Mouse (Mus musculus) adipocyte (in vitro differentiated cells): ENCODE measurements around the gene Nav3.
A peak's percentile ranks its signal among the peaks of the same experiment; 100 is the strongest.

Experiments
- DNase-seq: peaks from one replicate; pipeline ENCODE4 v3.0.0-alpha.2; 2016; ENCODE audit warnings: low spot score

The Nav3 gene

DNA sequence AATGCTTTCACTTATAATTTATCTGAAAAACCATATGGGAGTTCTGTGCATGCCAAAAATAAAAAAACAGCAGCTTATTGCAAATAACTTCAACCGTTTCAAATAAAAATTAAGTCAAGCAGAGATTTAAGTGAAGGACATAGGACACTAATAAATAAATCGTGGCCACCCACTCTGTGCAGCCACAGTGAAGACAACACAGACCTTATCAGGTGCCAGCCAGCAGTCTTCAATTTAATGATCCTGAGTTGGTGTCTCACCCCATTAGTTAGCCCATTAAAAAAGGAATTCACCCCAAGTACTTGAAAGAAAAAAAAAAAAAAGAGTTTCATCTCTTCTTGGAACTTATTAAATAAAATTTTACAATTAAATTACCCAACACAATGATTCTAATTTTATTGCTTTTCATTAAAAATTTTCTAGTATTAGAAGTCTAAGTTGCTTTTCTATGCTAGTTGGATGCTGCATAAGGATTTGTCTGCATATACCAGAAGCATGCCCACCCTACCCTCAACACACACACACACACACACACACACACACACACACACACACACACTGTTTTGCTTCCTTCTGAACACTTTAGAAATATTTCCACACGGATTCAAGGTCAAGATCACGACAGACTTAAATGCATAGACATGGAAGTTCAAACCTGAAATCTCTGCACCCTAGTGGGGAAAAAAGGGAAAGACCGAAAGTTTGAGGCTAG is 649.1 kb downstream of the Nav3 start:
- DNase-seq: no peak

- no peak for DNase-seq
Observed at GRCm38 (mm10) chr10:109803441-109803840, 652.6 kb downstream of the Nav3 start.

DNA sequence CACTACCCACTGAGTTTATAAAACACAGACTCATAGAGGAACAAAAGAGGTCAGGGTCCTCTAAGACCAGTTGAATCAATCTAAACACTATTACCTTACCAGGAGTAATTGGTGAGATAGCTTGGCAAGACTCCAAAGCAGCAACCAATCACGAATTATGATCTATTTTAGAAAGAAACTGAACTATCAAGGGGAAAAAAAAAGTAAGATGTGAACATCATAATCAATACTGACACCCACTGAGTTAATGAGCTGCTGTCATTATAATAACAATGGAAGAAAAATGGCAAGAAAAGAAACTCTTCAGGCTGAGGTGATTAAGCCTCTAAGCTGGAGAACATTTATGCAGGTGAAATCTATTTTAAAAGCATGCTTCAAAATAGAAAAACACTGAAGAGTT is 653.8 kb downstream of the Nav3 start:
- no peak for DNase-seq

- DNase-seq: no peak
Observed at GRCm38 (mm10) chr10:109799246-109799645, 656.8 kb downstream of the Nav3 start.

DNA sequence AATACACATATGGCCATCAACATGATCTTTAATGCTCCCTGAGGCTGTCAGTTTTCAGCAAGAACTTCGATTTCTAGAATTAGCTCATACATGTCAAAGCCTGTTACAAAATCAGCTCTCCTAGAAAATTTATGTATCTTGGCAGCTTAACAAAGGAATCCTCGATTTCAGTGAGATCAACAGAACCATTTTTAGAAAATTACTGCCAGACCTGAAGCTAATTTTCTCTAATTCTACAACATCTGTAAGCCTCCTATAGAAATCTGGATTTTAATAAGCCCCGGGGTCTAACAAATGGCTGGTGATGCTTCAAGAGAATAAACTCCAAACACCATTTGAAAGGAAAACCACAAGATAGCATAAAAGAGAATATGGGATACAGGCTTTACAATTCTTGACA is 659.0 kb downstream of the Nav3 start:
- peak; percentile 25 for DNase-seq

- DNase-seq: no peak
Observed at GRCm38 (mm10) chr10:109793491-109793890, 662.5 kb downstream of the Nav3 start.

GRCm38 (mm10) chr10:109788728-109789127 is 667.3 kb downstream of the Nav3 start:
- no peak for DNase-seq

- no peak for DNase-seq
Observed at GRCm38 (mm10) chr10:109779109-109779508, 676.9 kb downstream of the Nav3 start.

GRCm38 (mm10) chr10:109769092-109769491 is 686.9 kb downstream of the Nav3 start:
- DNase-seq: no peak

GRCm38 (mm10) chr10:109765650-109766049 is 690.4 kb downstream of the Nav3 start:
- DNase-seq: peak; percentile 82

DNA sequence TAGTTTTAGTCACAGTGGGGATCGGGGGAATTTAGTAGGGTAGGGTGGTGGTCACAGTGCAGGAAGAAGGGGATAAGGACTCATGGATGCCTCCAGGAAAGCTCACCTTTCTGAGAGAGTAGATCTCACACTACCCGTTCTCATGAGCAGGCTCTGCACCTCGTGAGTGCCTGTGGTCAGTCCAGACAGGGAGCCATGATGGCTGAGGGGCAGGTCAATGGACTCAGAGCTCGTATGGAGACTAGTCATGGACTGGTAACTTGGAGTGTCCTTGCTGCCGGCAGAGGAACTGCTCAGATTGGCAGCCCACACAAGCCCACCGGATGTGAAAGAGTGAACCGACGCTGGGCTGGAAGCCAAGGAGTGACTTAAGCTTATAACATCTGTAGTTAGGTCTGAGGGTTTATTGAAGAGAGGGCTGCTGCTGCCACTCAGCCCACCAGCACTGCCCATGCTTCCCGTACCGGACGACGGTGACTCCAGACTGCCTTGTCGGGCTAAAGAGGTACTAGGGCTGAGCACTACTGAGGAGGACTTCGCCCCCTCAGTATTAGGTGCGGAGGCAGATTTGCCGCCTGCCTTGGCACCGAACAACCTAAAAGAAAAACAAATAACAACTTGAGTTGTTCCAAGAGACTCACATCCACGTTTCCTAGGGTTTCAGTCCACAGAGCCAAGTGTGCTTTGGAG is 691.4 kb downstream of the Nav3 start:
- no peak for DNase-seq

GRCm38 (mm10) chr10:109758921-109759600 is 696.9 kb downstream of the Nav3 start:
- DNase-seq: no peak

DNA sequence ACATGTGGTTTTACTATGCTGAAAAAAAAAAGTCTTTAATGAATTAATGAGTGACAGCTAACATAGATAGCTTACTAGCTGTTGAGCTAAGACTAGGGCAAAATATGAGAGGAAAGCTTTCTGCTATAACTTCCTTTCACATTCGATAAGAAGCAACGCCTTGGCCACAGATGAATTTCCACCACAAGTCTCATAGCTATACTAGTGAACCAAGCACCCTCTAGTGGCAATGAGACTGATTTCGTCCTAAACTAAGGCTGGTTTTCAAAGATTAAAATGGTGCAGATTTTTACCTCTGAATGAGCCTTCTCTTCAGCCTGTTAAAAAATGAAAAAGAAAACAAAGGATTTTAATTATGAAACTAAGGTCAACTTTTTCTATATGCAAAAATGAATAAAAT is 709.1 kb downstream of the Nav3 start:
- peak; percentile 40 for DNase-seq

DNA sequence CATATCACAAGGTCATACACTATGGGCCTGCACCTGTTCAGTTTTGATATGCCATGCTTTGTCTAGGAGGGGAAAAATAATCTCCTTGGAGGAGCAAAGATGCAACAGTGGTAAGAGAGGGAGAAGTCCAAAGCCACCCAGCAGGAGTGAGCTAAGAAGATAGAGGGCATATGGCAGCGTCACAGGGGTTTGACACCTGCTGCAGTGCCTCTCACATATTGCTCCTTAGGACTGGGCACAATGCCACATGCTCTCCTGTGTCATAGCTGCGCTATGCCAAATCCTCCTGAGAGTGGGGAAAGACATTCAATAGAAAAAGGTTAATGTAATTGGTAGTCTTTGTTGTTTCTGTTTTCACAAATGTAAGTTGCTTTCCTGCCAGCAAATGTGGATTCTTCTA is 714.3 kb downstream of the Nav3 start:
- DNase-seq: no peak

- DNase-seq: no peak
Observed at GRCm38 (mm10) chr10:109740326-109740725, 715.7 kb downstream of the Nav3 start.

DNA sequence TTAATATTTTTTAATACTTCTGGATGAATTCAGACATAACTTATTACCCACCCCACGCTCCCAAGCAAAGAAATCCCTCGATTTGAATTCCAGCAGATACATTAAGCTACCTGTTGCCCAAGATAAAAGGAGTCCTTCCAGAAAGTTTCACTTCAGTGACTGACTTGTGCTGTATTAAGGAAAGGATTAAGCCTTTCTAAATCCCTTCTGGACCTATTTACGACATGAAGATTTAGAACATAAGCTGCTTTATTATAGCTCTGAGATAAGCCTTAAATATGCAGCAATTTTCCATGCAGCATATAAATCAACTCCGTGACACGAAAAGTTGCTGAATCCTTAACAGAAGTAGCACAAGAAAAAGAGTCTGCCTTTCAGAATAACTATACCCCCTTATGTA is 732.4 kb downstream of the Nav3 start:
- DNase-seq: no peak

- DNase-seq: no peak
Observed at GRCm38 (mm10) chr10:109718808-109719207, 737.2 kb downstream of the Nav3 start.

DNA sequence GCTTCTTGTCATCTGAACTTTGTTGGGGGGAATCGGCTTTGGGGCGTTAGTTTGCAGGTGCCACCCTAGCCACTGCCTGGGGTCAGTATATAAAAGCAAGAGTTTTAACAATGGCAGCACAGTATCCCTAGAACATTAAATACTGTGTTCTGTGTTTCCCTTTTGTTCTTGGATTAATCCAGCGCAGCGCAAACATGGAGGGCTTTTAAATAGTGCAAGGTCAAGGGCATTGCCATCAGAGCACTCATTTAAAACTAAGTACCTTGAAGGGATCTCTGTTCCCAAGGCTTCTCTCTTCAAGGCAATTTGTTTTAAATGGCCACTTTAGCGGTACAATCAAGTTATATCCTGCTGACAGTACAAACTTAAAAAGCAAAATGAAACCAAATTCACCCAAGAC is 737.6 kb downstream of the Nav3 start:
- DNase-seq: no peak

GRCm38 (mm10) chr10:109713001-109713400 is 743.0 kb downstream of the Nav3 start:
- DNase-seq: peak; percentile 53

GRCm38 (mm10) chr10:109699771-109700335 is 756.2 kb downstream of the Nav3 start:
- no peak for DNase-seq

- DNase-seq: no peak
Observed at GRCm38 (mm10) chr10:109690564-109690963, 765.4 kb downstream of the Nav3 start.

GRCm38 (mm10) chr10:109684109-109685056 is 771.6 kb downstream of the Nav3 start:
- no peak for DNase-seq
